Mouse (Mus musculus) small intestine, adult 2 months (tissue): ENCODE results near the gene Actr1a. TPM values are rescaled to one million over a fixed set of nuclear protein-coding genes. Genes with fewer than 3 reads are reported as not detected.

Experiments
- H3K27ac ChIP-seq: fragments of 200-500 bp; 2 replicates; pipeline ENCODE4 v1.5.1; 2012; ENCODE audit warnings: low read depth, low read length, control low read depth, inconsistent platforms; ENCODE audit not compliant: insufficient read depth
- H3K27me3 ChIP-seq: fragments of 200-500 bp; 2 replicates; pipeline ENCODE4 v1.6.1; 2012; ENCODE audit warnings: mild to moderate bottlenecking, moderate library complexity, low read length, inconsistent platforms; ENCODE audit not compliant: control insufficient read depth, insufficient read depth
- H3K36me3 ChIP-seq: fragments of 200-500 bp; 2 replicates; pipeline ENCODE4 v1.6.1; 2012; ENCODE audit warnings: mild to moderate bottlenecking, low read length, control low read depth, inconsistent platforms; ENCODE audit not compliant: control insufficient read depth, insufficient read depth
- H3K4me1 ChIP-seq: fragments of 200-500 bp; 2 replicates; pipeline ENCODE4 v1.6.1; 2012; ENCODE audit warnings: low read length, inconsistent platforms, mixed read lengths; ENCODE audit not compliant: control insufficient read depth, insufficient read depth, insufficient read length
- H3K4me3 ChIP-seq: fragments of 200-500 bp; 2 replicates; pipeline ENCODE4 v1.5.1; 2012; ENCODE audit warnings: low read depth, mild to moderate bottlenecking, control low read depth, inconsistent platforms, low read length, moderate library complexity
- CTCF ChIP-seq: fragments of 200-500 bp; IDR thresholded peaks from 2 replicates; pipeline ENCODE4 v1.5.1; 2012; ENCODE audit warnings: low read depth, mild to moderate bottlenecking, control low read depth, inconsistent platforms, low read length, moderate library complexity, mixed read lengths; ENCODE audit not compliant: insufficient replicate concordance, insufficient read length; ENCODE audit errors: extremely low read depth
- POLR2A ChIP-seq: fragments of 200-500 bp; IDR thresholded peaks from 2 replicates; pipeline ENCODE4 v1.6.1; 2012; ENCODE audit warnings: low read depth, mild to moderate bottlenecking, control low read depth, inconsistent platforms, low read length, moderate library complexity
- WGBS: fragments of 180-500 bp; shearing (Covaris S2); methylation state at CpG from one replicate; pipeline ENCODE4 v1.1.7; 2018; 5-methylcytosine and 5-hydroxymethylcytosine counted together
- polyA plus RNA-seq: library from polyadenylated mRNA; depleted of rRNA; stranded (reverse); fragments of >200 nt; gene quantifications from 2 replicates; pipeline ENCODE4 v1.2.3, GENCODE M21; 2012; rRNA removed

Actr1a gene
- 37.7 and 78.0 TPM in 2 replicates for polyA plus RNA-seq

DNA sequence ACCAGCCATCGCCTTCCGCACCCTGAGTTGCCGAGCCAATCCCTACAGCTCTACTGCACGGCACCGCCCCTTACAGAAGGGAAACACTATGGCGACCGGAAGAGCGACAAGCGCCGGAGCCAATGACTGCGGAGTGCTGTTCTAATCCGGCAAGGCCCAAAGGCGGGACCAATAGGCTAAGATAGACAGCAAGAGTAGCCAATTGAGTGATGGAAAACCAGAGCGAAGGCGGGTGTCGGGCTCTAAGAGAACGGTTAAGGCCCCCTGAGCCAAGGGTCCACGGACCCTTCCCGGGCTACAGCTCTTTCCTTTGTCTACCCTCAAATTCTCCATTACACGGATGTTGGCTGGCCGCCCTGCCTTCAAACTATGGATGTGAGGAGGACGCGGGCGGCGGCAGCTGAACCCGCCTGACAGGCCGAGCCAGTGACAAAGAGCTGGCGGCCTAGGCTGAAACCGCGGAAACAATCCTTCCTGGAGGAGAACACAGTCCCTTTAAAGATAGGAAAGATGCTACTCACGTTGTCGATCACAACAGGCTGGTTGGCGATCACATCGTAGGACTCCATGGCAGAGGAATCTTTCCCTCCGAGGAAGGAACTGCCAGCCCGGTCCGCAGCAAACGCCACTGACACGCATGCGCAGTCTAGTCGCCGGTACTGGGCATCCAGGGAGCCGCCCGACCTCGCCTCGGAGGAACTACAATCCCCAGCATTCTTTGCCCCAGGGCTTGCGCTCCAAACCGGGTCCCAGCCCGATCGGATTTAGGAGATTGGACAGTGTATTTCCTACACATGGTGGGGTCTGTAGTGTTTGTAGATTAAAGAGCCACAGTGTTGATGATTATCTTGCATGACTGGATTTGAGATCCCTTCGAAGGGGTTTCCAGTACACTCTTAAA lies at the start of gene Actr1a:
Gene Actr1a (minus strand): TSS at position 640 of the 901 bp plus-strand sequence.
- Histone ChIP-seq H3K27me3 (no peaks in the 10 kb centered on the region), H3K4me3 (peak within 1 kb of the TSS; percentile 76), H3K27ac (peak within 1 kb of the TSS; percentile 74), H3K4me1 (peaks cover 8% of the 10 kb centered on the region), H3K36me3 (peaks cover 2% of the 10 kb centered on the region; the same call in 1 of the 2 replicates)
- TF ChIP-seq POLR2A (peak; percentile 86), CTCF (no peak)
- under 1% methylated on average over 51 of the region's 51 CpGs for WGBS

DNA sequence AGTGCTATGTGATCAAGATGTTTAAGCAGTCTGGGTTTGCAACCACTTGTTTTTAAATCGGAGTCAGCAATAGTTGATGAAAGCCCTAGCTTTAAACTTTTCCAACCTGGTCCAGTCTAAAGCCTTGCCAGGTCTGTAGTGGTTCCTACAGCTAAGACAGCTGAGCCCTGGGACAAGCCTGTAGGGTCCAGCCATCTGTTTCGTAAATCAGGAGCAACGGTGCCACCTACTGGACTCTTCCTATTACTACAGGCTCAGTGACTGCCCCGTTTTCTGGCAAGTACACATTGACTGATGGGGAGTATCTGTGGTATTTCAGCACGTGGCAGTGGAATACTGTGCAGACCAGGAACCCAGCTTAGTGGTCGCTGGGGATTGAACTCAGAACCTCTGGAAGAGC lies 48.7 kb upstream of the Actr1a start:
- Histone ChIP-seq H3K27ac (no peak overlapping the region), H3K36me3 (no peaks in the 10 kb centered on the region), H3K4me3 (no peak overlapping the region), H3K4me1 (no peaks in the 10 kb centered on the region; the same call in 1 of the 2 replicates), H3K27me3 (no peaks in the 10 kb centered on the region)
- TF ChIP-seq CTCF (peak; percentile 66; the same call in 1 of the 2 replicates), POLR2A (no peak)
- 19% methylated on average over 6 of the region's 6 CpGs for WGBS

DNA sequence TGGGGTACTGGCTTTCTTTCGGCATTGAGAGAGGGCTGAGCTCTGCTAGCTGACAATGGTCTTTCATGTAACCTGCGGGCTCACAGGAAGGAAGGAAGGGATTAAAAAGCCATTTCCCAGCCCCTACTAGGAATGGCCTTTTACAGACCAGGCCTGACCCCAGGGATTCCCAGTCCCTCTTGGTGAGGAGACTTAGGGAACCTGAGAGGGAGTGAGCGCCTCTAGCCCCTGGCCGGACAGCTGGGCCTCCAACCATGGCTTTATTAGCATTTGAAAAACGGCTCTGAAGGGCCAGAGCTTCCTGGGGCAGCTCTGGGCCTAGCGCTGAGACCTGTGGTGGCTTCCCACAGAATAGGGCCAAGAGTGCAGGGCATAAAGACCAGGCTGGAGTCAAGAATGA lies 48.0 kb upstream of the Actr1a start:
- Histone ChIP-seq H3K4me1 (no peaks in the 10 kb centered on the region; the same call in 1 of the 2 replicates), H3K27ac (no peak overlapping the region), H3K36me3 (no peaks in the 10 kb centered on the region), H3K27me3 (no peaks in the 10 kb centered on the region), H3K4me3 (no peak overlapping the region)
- TF ChIP-seq POLR2A (no peak), CTCF (no peak)
- 86% methylated on average over 6 of the region's 6 CpGs for WGBS

DNA sequence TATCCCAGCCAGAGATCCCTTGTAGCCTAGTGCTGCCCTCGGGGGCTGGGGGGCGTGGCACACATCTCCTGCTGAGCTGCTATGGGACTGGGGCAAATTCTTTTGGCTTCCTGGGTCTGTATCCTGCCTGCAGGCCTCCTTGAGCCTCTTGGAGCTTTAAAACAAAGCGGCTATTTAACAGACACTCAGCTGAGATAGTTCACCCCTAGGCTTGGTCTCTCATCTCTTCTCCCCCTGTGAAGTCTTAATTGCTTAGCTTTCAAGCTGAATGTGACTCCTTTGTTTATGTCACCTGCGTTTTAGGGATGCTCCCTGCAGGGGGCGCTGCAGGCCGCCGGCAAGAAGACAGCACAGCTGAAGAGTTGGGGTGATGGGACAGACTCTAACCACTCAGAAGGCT lies 39.9 kb upstream of the Actr1a start:
- H3K27me3 ChIP-seq = no peaks in the 10 kb centered on the region
- H3K4me1 ChIP-seq = 0 out of 2 replicates have a peak, but pooled peaks cover 3% of the 10 kb centered on the region
- H3K36me3 ChIP-seq = no peaks in the 10 kb centered on the region
- H3K4me3 ChIP-seq = no peak overlapping the region
- 34% methylated on average over 7 of the region's 7 CpGs for WGBS
- peak; percentile 57; the same call in 1 of the 2 replicates for TF ChIP-seq CTCF
- TF ChIP-seq POLR2A = no peak
- no peak overlapping the region for H3K27ac ChIP-seq

DNA sequence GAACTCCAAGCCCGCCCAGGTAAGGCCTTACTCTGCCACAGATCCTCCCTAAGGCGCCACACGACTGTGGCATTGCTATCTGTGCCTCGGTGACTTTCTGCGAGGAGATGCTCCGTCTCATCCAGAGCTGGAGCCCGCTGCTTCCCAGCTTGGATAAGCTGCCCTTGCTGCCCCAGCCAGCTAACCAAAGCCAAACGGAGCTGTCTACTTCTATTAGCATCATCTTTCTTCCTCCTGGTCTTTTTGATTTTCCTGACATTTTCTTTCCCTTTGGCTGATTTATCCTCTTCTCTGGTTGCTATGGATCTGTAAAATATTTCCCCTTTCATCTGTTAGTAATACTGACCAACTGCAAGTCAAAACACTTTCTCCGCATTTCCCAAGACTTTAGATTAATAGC lies 39.0 kb upstream of the Actr1a start:
- Histone ChIP-seq H3K4me1 (0 out of 2 replicates have a peak, but pooled peaks cover 3% of the 10 kb centered on the region), H3K27ac (no peak overlapping the region), H3K27me3 (no peaks in the 10 kb centered on the region), H3K36me3 (no peaks in the 10 kb centered on the region), H3K4me3 (no peak overlapping the region)
- no peak for TF ChIP-seq POLR2A
- TF ChIP-seq CTCF = no peak
- 86% methylated on average over 9 of the region's 9 CpGs for WGBS

DNA sequence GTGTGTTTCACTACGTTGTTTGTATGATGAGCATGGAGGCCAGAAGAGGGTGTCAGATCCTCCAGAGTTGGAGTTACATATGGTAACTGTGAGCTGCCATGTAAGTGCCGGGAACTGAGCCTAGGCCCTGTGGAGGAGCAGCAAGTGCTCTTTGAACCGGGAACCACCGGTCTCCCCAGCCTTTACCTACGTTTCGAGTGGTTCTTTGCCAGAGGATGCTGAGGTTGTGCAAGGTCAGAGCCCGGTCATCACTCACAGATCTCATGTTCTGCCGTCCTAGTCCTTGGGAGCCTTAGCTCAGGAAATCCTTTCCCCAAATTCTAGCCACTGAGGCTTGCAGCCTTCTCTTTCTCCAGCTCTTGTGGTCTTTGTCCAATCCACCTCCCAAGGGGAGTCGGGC lies 38.6 kb upstream of the Actr1a start:
- H3K36me3 ChIP-seq = no peaks in the 10 kb centered on the region
- TF ChIP-seq CTCF (no peak), POLR2A (no peak)
- no peak overlapping the region for H3K27ac ChIP-seq
- no peaks in the 10 kb centered on the region for H3K27me3 ChIP-seq
- WGBS = 75% methylated on average over 9 of the region's 9 CpGs
- H3K4me1 ChIP-seq = 0 out of 2 replicates have a peak, but pooled peaks cover 3% of the 10 kb centered on the region
- no peak overlapping the region for H3K4me3 ChIP-seq

DNA sequence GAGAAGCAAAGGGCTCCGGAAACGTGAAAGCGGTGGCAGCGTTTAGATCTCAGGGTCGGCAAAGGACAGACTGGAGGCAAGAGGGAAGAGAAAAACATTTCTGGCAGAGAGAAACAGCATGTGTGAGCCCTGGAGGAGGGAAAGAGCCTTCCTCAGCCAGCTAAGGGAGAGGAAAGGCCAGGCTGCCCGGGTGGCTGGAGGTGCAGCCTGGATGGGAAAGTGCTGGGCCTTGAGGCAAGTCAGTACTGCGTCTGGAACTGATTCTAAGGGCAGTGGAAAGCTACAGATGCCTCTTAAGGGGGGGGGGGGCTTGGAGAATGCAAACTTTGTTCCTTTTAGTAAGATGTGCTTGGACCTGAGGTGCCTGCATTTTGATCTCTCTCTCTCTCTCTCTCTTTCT lies 38.2 kb upstream of the Actr1a start:
- H3K27me3 ChIP-seq = no peaks in the 10 kb centered on the region
- no peak overlapping the region for H3K27ac ChIP-seq
- TF ChIP-seq POLR2A = no peak
- no peak for TF ChIP-seq CTCF
- 75% methylated on average over 7 of the region's 7 CpGs for WGBS
- 0 out of 2 replicates have a peak, but pooled peaks cover 3% of the 10 kb centered on the region for H3K4me1 ChIP-seq
- no peaks in the 10 kb centered on the region for H3K36me3 ChIP-seq
- no peak overlapping the region for H3K4me3 ChIP-seq
